Mouse (Mus musculus) heart, embryonic 11.5 days (tissue): ENCODE results near the gene Ppp1r9a. TPM values are rescaled to one million over a fixed set of nuclear protein-coding genes. Genes with fewer than 3 reads are reported as not detected.

Experiments
- ATAC-seq: fragments of 200-750 bp; cut with Nextera tagmentation; replicated peaks from 2 replicates; pipeline ENCODE4 v1.8.0; 2017; ENCODE audit warnings: moderate library complexity; ENCODE audit not compliant: insufficient number of reproducible peaks, low FRiP score, low TSS enrichment
- H3K27ac ChIP-seq: fragments of 300-500 bp; sonication (generic); 2 replicates; pipeline ENCODE4 v1.5.1; 2014; ENCODE audit warnings: mild to moderate bottlenecking, low read depth, low read length
- H3K27me3 ChIP-seq: fragments of 300-500 bp; sonication (generic); 2 replicates; pipeline ENCODE4 v1.6.1; 2014; ENCODE audit warnings: mild to moderate bottlenecking, low read length, mixed read lengths; ENCODE audit not compliant: control insufficient read depth, insufficient read depth
- H3K36me3 ChIP-seq: fragments of 300-500 bp; sonication (generic); 2 replicates; pipeline ENCODE4 v1.6.1; 2014; ENCODE audit warnings: mild to moderate bottlenecking, low read length, moderate library complexity, mixed read lengths; ENCODE audit not compliant: control insufficient read depth, insufficient read depth
- H3K4me1 ChIP-seq: fragments of 300-500 bp; sonication (generic); 2 replicates; pipeline ENCODE4 v1.6.1; 2014; ENCODE audit warnings: low read length; ENCODE audit not compliant: control insufficient read depth, insufficient read depth
- H3K4me2 ChIP-seq: fragments of 300-500 bp; sonication (generic); 2 replicates; pipeline ENCODE4 v1.6.1; 2014; ENCODE audit warnings: mild to moderate bottlenecking, moderate library complexity
- H3K4me3 ChIP-seq: fragments of 300-500 bp; sonication (generic); 2 replicates; pipeline ENCODE4 v1.5.1; 2014; ENCODE audit warnings: low read depth, low read length
- H3K9ac ChIP-seq: fragments of 300-500 bp; sonication (generic); 2 replicates; pipeline ENCODE4 v1.6.1; 2014; ENCODE audit warnings: mild to moderate bottlenecking, low read depth, low read length, moderate library complexity
- H3K9me3 ChIP-seq: fragments of 300-500 bp; sonication (generic); replicated peaks from 2 replicates; pipeline ENCODE4 v1.6.1; 2016; ENCODE audit warnings: low read length; ENCODE audit not compliant: control insufficient read depth
- WGBS: fragments of 180-500 bp; shearing (Covaris S2); extraction: QIAGEN DNeasy Blood & Tissue Kit; methylation state at CpG from one replicate; pipeline ENCODE4 v1.1.7; 2014; ENCODE audit not compliant: insufficient replicate concordance; 5-methylcytosine and 5-hydroxymethylcytosine counted together
- polyA plus RNA-seq: library from polyadenylated mRNA; unstranded; fragments of >200 nt; fragmentation: Nextera tagmentation; extraction: Ambion mirVana; gene quantifications from 2 replicates; pipeline ENCODE4 v1.2.1, GENCODE M21; 2014

The Ppp1r9a gene
- polyA plus RNA-seq, 1 experiment from 2014 or later: 25.0 TPM

DNA sequence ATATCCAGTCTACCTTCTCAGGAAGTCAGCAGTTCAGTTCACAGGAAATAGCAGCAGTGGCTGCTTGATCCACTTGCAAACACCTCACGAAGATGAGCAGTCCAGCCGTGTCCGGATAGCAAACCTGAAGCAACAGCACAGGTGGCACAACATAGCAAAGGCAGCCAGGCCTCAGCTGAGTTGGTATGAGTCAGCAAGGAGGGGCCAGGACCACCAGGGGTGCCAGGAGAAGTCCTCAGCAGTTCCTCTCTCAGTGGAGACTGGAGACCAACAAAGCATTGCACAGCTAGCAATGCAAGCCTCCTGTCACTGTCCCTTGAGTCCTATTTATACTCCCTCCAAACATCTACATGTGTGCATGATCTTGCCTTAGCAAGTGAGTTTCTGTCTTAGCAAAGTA is 83.0 kb downstream of the Ppp1r9a start:
- Histone ChIP-seq H3K9me3 (no peaks in the 10 kb centered on the region), H3K36me3 (no peaks in the 10 kb centered on the region), H3K27ac (no peak overlapping the region), H3K27me3 (no peaks in the 10 kb centered on the region), H3K4me2 (no peak overlapping the region), H3K4me3 (no peak overlapping the region), H3K4me1 (0 out of 2 replicates have a peak, but pooled peaks cover 3% of the 10 kb centered on the region), H3K9ac (no peak overlapping the region)
- no peak for ATAC-seq
- 86% methylated on average over 3 of the region's 3 CpGs for WGBS

DNA sequence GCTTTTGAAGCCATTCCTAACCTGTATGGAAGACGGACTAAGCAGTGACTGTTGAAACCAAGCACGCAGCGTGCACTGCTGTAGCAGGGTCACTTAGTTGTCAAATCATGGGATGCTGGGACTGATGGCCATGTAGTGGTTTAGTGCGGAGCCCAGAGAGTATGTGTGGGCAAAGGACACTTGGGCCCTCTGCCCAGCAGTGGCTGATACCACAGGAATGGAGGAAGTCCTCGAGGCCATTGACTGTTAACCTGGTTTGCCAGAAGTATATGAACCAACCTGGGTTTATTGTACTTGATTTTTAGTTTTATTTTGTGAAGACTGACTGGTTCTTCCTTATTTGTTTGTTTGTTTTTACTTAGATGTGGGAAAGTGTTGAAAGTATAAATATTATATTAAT is 84.4 kb downstream of the Ppp1r9a start:
- H3K27ac ChIP-seq: no peak overlapping the region
- H3K4me1 ChIP-seq: 0 out of 2 replicates have a peak, but pooled peaks cover 3% of the 10 kb centered on the region
- no peak overlapping the region for H3K9ac ChIP-seq
- H3K27me3 ChIP-seq: no peaks in the 10 kb centered on the region
- H3K4me3 ChIP-seq: no peak overlapping the region
- no peak overlapping the region for H3K4me2 ChIP-seq
- no peak for ATAC-seq
- no peaks in the 10 kb centered on the region for H3K9me3 ChIP-seq
- no peaks in the 10 kb centered on the region for H3K36me3 ChIP-seq
- 89% methylated on average over 5 of the region's 5 CpGs for WGBS

DNA sequence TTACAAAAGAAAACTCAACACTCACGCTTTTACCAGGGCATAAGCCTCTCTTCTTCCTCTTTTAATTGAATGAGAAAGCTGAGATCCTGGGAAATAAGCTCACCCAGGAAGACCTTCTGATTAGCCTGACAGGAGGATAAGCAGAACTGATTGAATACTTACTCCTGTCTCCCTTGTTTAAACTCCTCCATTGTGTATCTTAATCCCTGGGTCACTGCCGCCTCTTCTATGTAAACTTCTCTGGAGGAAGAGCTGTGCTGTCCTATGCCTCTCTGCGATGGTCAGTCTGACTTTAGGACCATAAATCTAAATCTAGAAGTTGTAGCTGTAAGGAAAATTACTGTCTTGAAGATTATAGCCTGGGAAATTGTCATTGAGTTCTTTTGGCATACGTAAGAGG is 86.0 kb downstream of the Ppp1r9a start:
- H3K27me3 ChIP-seq: no peaks in the 10 kb centered on the region

DNA sequence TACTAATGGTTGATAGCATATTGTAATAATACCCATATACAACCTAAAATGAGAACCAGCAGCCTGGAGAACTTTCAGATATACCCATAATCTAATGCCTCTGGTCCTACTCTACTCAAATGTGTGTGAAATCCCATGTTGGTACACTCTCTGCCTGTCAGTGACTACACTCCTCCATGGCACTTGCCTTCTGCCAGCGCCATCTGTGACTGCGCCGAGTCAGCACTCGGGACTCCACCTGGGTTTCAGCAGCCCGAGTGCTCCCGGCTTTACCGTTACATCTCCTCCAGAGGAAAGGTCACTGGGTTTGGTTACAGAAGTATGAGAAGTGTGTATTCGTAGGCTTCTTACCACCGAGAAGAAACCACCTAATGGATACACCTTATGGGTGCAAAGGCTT is 89.6 kb downstream of the Ppp1r9a start:
- WGBS: 90% methylated on average over 9 of the region's 9 CpGs
- Histone ChIP-seq H3K9me3 (no peaks in the 10 kb centered on the region), H3K27me3 (no peaks in the 10 kb centered on the region), H3K4me2 (no peak overlapping the region), H3K4me3 (no peak overlapping the region), H3K27ac (no peak overlapping the region), H3K36me3 (no peaks in the 10 kb centered on the region), H3K9ac (no peak overlapping the region), H3K4me1 (peaks cover 19% of the 10 kb centered on the region)
- ATAC-seq: no peak

More for the DNA sequence above, 86.0 kb downstream of the Ppp1r9a start:
- Histone ChIP-seq H3K4me2 (no peak overlapping the region), H3K4me3 (no peak overlapping the region), H3K9me3 (no peaks in the 10 kb centered on the region), H3K9ac (no peak overlapping the region), H3K27ac (no peak overlapping the region), H3K4me1 (peaks cover 5% of the 10 kb centered on the region), H3K36me3 (no peaks in the 10 kb centered on the region)
- ATAC-seq: no peak
- 42% methylated on average over 4 of the region's 4 CpGs for whole genome bisulfite sequencing

DNA sequence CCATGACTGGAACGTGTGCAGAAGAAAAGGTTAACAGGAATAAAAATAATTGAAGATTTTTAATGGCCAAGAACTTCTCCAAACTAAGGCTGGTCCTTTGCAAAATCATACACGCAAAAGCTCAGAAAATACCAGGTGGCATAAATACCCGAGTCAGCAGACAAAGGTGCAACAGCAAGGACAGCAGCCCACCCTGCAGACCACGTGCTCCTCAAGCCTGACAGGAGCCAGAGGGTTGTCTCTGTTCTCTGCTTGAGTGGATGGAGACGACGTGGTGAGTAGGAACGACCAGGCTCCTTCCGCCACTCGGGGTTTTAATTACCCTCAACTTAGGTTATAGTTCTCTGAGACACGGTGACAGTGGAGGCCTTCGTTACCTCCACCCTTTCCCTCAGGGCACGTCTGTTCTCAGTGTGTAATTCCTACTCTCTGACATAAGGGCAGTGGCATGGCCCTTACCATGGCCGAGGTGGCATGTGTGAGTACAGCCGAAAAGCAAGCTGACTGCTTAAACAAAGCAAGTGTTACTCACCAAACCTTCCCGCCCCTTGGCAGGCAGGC is 91.0 kb downstream of the Ppp1r9a start:
- H3K27ac ChIP-seq: 0 out of 2 replicates have a peak overlapping the region, but pooled peaks have one; percentile 7
- 49% methylated on average over 15 of the region's 15 CpGs for WGBS
- peak overlapping the region; percentile 10; the same call in 1 of the 2 replicates for H3K4me2 ChIP-seq
- no peak overlapping the region for H3K4me3 ChIP-seq
- H3K9me3 ChIP-seq: no peaks in the 10 kb centered on the region
- H3K36me3 ChIP-seq: no peaks in the 10 kb centered on the region
- H3K27me3 ChIP-seq: no peaks in the 10 kb centered on the region
- no peak overlapping the region for H3K9ac ChIP-seq
- peaks cover 19% of the 10 kb centered on the region for H3K4me1 ChIP-seq
- ATAC-seq: no peak

DNA sequence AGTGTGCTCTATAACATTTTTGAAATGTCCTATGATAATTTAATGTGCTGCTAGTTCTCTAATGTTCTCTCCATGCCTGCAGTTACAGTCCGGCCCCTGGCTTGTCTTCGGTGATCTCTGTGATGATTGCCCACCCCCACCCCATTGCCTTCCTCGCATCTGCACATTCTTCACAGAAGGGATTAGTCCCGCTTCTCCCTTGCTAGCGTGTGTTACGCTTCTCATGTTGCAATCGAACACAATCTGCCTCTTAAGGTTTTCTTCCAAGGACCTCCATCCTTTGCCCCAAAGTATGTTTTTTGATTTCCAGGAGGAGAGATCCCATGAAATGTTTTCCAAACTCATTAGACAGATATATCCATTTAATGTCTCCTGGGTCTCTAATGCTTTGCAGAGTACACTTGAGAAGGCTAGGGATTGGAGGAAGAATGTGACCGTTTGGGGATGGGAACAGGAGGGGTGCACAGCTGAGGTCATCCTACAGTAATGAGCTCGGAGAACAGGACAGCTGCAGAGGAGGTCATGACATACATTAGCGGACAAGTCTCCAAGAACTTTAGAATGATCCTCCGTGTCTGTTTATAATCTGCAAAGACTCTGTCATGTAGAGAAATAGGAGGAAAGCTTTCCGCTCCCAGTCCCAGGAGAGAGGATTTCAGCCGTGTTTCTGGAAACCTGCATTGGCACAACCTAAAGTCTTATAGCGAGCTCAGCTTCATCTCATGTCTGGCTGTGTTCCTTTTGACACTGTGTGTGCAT is 91.6 kb downstream of the Ppp1r9a start:
- no peaks in the 10 kb centered on the region for H3K27me3 ChIP-seq
- no peaks in the 10 kb centered on the region for H3K36me3 ChIP-seq
- peak overlapping the region; percentile 10; the same call in 1 of the 2 replicates for H3K4me2 ChIP-seq
- H3K9me3 ChIP-seq: no peaks in the 10 kb centered on the region
- WGBS: 53% methylated on average over 14 of the region's 14 CpGs
- H3K4me3 ChIP-seq: no peak overlapping the region
- no peak for ATAC-seq
- no peak overlapping the region for H3K9ac ChIP-seq
- H3K4me1 ChIP-seq: peaks cover 23% of the 10 kb centered on the region
- H3K27ac ChIP-seq: 0 out of 2 replicates have a peak overlapping the region, but pooled peaks have one; percentile 7

DNA sequence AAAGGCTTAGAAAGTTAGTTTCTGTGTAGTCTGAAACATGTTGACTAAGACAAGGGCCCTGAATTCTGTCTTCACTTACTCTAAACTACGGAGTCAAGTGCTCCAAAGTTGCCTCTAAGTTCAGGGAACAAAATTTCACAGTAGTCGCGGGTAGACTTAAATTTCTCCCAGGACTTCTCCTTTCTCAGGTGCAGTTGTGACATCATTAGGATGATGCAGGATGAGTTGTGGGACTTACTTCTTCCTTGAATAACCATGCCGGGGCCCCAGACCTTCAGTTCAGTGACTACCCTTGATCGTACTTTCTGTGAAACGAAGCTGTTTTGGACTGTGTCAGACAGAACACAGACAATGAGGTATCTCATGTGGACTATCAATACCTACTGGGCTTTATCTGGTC is 94.9 kb downstream of the Ppp1r9a start:
- 85% methylated on average over 6 of the region's 6 CpGs for WGBS
- Histone ChIP-seq H3K4me1 (peaks cover 23% of the 10 kb centered on the region), H3K9me3 (no peaks in the 10 kb centered on the region), H3K36me3 (no peaks in the 10 kb centered on the region), H3K4me3 (no peak overlapping the region), H3K27me3 (no peaks in the 10 kb centered on the region), H3K4me2 (no peak overlapping the region), H3K27ac (no peak overlapping the region), H3K9ac (no peak overlapping the region)
- ATAC-seq: no peak

DNA sequence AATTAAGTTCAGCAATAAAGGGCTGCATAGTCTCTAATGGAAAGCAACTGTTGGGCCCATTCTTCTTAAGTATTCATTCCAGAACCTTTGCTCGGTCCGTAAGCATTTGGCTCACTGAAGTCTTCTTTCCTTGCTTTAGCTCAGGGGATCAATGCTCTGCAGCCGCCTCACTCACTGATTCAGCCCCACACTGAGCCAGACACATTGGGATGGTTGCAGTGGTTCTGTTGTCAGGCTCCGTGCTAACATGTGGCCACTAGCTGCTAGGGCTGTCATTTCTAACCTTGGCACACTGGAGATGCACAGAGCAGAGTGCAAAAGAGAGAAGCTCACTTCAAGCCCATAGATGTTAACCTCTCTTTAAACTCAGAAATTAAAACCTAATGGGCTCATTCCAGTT is 96.2 kb downstream of the Ppp1r9a start:
- H3K36me3 ChIP-seq: no peaks in the 10 kb centered on the region
- H3K4me2 ChIP-seq: no peak overlapping the region
- no peaks in the 10 kb centered on the region for H3K9me3 ChIP-seq
- H3K27me3 ChIP-seq: no peaks in the 10 kb centered on the region
- no peak overlapping the region for H3K9ac ChIP-seq
- H3K27ac ChIP-seq: no peak overlapping the region
- WGBS: 61% methylated on average over 4 of the region's 4 CpGs
- peaks cover 19% of the 10 kb centered on the region for H3K4me1 ChIP-seq
- no peak overlapping the region for H3K4me3 ChIP-seq
- ATAC-seq: no peak

DNA sequence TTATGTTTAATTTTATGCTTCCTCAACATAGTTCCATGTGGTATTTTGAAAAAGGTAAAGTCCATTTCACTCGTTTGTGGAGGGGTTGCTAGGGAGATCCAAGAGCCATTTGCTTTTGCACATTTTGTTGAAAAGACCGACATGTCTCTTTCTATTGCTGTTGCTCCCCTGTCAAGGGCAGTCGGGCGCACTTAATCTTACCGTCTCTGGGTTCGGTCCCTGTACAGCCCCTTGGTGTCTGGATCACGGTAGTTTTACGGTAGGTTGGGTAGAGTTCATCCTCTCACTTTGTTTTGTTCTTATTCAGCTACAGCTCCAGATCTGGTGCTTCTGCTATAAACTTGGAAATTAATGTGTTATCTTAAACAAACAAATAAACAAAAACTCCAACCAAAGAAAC is 98.1 kb downstream of the Ppp1r9a start:
- Histone ChIP-seq H3K27me3 (no peaks in the 10 kb centered on the region), H3K4me2 (no peak overlapping the region), H3K36me3 (no peaks in the 10 kb centered on the region), H3K27ac (no peak overlapping the region), H3K4me3 (no peak overlapping the region), H3K4me1 (peaks cover 18% of the 10 kb centered on the region), H3K9me3 (no peaks in the 10 kb centered on the region), H3K9ac (no peak overlapping the region)
- ATAC-seq: no peak
- 80% methylated on average over 8 of the region's 8 CpGs for WGBS
